Mouse (Mus musculus): ENCODE results near the gene Rara.

Gene Rara

GRCm38 (mm10) chr11:98997659-98998058 lies 70.0 kb downstream of the Rara start:
- Histone ChIP-seq H3K36me3 (ENCODE audit: control insufficient read depth, insufficient read depth, low read length, poor library complexity, severe bottlenecking) (no peaks in the 10 kb centered on the region), H3K27me3 (ENCODE audit: control insufficient read depth, insufficient read depth, low read length, poor library complexity, severe bottlenecking) (no peaks in the 10 kb centered on the region)
- DNase-seq (ENCODE audit: low read depth, low spot score), result no peak

- no peaks in the 10 kb centered on the region for H3K27me3 ChIP-seq (ENCODE audit: control insufficient read depth, insufficient read depth, low read length, poor library complexity, severe bottlenecking)
- no peaks in the 10 kb centered on the region for H3K36me3 ChIP-seq (ENCODE audit: control insufficient read depth, insufficient read depth, low read length, poor library complexity, severe bottlenecking)
These were observed 71.2 kb downstream of the Rara start for GRCm38 (mm10) chr11:98998776-98999175.

GRCm38 (mm10) chr11:98999243-98999642 lies 71.6 kb downstream of the Rara start:
- H3K36me3 ChIP-seq (ENCODE audit: control insufficient read depth, insufficient read depth, low read length, poor library complexity, severe bottlenecking), result no peaks in the 10 kb centered on the region

More at GRCm38 (mm10) chr11:98998776-98999175, 71.2 kb downstream of the Rara start:
- peak; percentile 24 for DNase-seq (ENCODE audit: low read depth, low spot score)

GRCm38 (mm10) chr11:99006788-99007187 lies 79.2 kb downstream of the Rara start:
- no peaks in the 10 kb centered on the region; the same call in 1 of the 2 replicates for H3K27me3 ChIP-seq (ENCODE audit: control insufficient read depth, insufficient read depth, low read length, poor library complexity, severe bottlenecking)
- no peak for DNase-seq (ENCODE audit: low read depth, low spot score)
- no peaks in the 10 kb centered on the region for H3K36me3 ChIP-seq (ENCODE audit: control insufficient read depth, insufficient read depth, low read length, poor library complexity, severe bottlenecking)

More at GRCm38 (mm10) chr11:98999243-98999642, 71.6 kb downstream of the Rara start:
- H3K27me3 ChIP-seq (ENCODE audit: control insufficient read depth, insufficient read depth, low read length, poor library complexity, severe bottlenecking), result no peaks in the 10 kb centered on the region
- no peak for DNase-seq (ENCODE audit: low read depth, low spot score)

- no peaks in the 10 kb centered on the region; the same call in 1 of the 2 replicates for H3K27me3 ChIP-seq (ENCODE audit: control insufficient read depth, insufficient read depth, low read length, poor library complexity, severe bottlenecking)
- DNase-seq (ENCODE audit: low read depth, low spot score), result no peak
- no peaks in the 10 kb centered on the region for H3K36me3 ChIP-seq (ENCODE audit: control insufficient read depth, insufficient read depth, low read length, poor library complexity, severe bottlenecking)
These were observed 82.5 kb downstream of the Rara start for GRCm38 (mm10) chr11:99010124-99010523.

- no peaks in the 10 kb centered on the region for H3K36me3 ChIP-seq (ENCODE audit: control insufficient read depth, insufficient read depth, low read length, poor library complexity, severe bottlenecking)
- DNase-seq (ENCODE audit: low read depth, low spot score), result no peak
- no peaks in the 10 kb centered on the region; the same call in 1 of the 2 replicates for H3K27me3 ChIP-seq (ENCODE audit: control insufficient read depth, insufficient read depth, low read length, poor library complexity, severe bottlenecking)
These were observed 83.1 kb downstream of the Rara start for GRCm38 (mm10) chr11:99010706-99011105.

GRCm38 (mm10) chr11:99013856-99014255 lies 86.2 kb downstream of the Rara start:
- Histone ChIP-seq H3K27me3 (ENCODE audit: control insufficient read depth, insufficient read depth, low read length, poor library complexity, severe bottlenecking) (no peaks in the 10 kb centered on the region; the same call in 1 of the 2 replicates), H3K36me3 (ENCODE audit: control insufficient read depth, insufficient read depth, low read length, poor library complexity, severe bottlenecking) (no peaks in the 10 kb centered on the region)
- no peak for DNase-seq (ENCODE audit: low read depth, low spot score)

GRCm38 (mm10) chr11:99019844-99020243 lies 92.2 kb downstream of the Rara start:
- Histone ChIP-seq H3K36me3 (ENCODE audit: control insufficient read depth, insufficient read depth, low read length, poor library complexity, severe bottlenecking) (no peaks in the 10 kb centered on the region), H3K27me3 (ENCODE audit: control insufficient read depth, insufficient read depth, low read length, poor library complexity, severe bottlenecking) (no peaks in the 10 kb centered on the region; the same call in 1 of the 2 replicates)

GRCm38 (mm10) chr11:99022384-99022933 lies 94.8 kb downstream of the Rara start:
- no peaks in the 10 kb centered on the region for H3K27me3 ChIP-seq (ENCODE audit: control insufficient read depth, insufficient read depth, low read length, poor library complexity, severe bottlenecking)
- no peak for DNase-seq (ENCODE audit: low read depth, low spot score)
- H3K36me3 ChIP-seq (ENCODE audit: control insufficient read depth, insufficient read depth, low read length, poor library complexity, severe bottlenecking), result no peaks in the 10 kb centered on the region

More at GRCm38 (mm10) chr11:99019844-99020243, 92.2 kb downstream of the Rara start:
- no peak for DNase-seq (ENCODE audit: low read depth, low spot score)

- no peaks in the 10 kb centered on the region for H3K36me3 ChIP-seq (ENCODE audit: control insufficient read depth, insufficient read depth, low read length, poor library complexity, severe bottlenecking)
- DNase-seq (ENCODE audit: low read depth, low spot score), result no peak
- H3K27me3 ChIP-seq (ENCODE audit: control insufficient read depth, insufficient read depth, low read length, poor library complexity, severe bottlenecking), result no peaks in the 10 kb centered on the region
These were observed 95.5 kb downstream of the Rara start for GRCm38 (mm10) chr11:99023094-99023493.

GRCm38 (mm10) chr11:99023500-99024467 lies 96.2 kb downstream of the Rara start, which contains the start of gene Top2a:
Gene Top2a (minus strand): TSS chr11:99024189.
- peak; percentile 98 for DNase-seq (ENCODE audit: low read depth, low spot score)
- no peaks in the 10 kb centered on the region for H3K27me3 ChIP-seq (ENCODE audit: control insufficient read depth, insufficient read depth, low read length, poor library complexity, severe bottlenecking)
- H3K36me3 ChIP-seq (ENCODE audit: control insufficient read depth, insufficient read depth, low read length, poor library complexity, severe bottlenecking), result no peaks in the 10 kb centered on the region

Measured in splenic B cell, adult 2 months (primary cell).